Mouse (Mus musculus) midbrain, embryonic 11.5 days (tissue): ENCODE results near the gene Prss12. TPM values are rescaled to one million over a fixed set of nuclear protein-coding genes. Genes with fewer than 3 reads are reported as not detected.

ENCODE experiments used
- ATAC-seq: fragments of 200-750 bp; cut with Nextera tagmentation; 2 replicates; pipeline ENCODE4 v1.8.0; 2017; ENCODE audit warnings: moderate TSS enrichment, moderate library complexity; ENCODE audit not compliant: low FRiP score
- DNase-seq: peaks from one replicate; pipeline ENCODE4 v3.0.0; 2015; ENCODE audit warnings: low spot score; ENCODE audit errors: missing footprints
- H3K27ac ChIP-seq: fragments of 300-500 bp; sonication (generic); 2 replicates; pipeline ENCODE4 v1.5.1; 2014; ENCODE audit warnings: low read depth, low read length
- H3K27me3 ChIP-seq: fragments of 300-500 bp; sonication (generic); 2 replicates; pipeline ENCODE4 v1.6.1; 2014; ENCODE audit warnings: mild to moderate bottlenecking, low read length, moderate library complexity, mixed read lengths; ENCODE audit not compliant: control insufficient read depth, insufficient read depth
- H3K36me3 ChIP-seq: fragments of 300-500 bp; sonication (generic); 2 replicates; pipeline ENCODE4 v1.6.1; 2014; ENCODE audit warnings: mild to moderate bottlenecking, low read length, moderate library complexity, mixed read lengths; ENCODE audit not compliant: control insufficient read depth, insufficient read depth
- H3K4me1 ChIP-seq: fragments of 300-500 bp; sonication (generic); 2 replicates; pipeline ENCODE4 v1.6.1; 2014; ENCODE audit warnings: low read length; ENCODE audit not compliant: control insufficient read depth, insufficient read depth
- H3K4me2 ChIP-seq: fragments of 300-500 bp; sonication (generic); 2 replicates; pipeline ENCODE4 v1.6.1; 2014; ENCODE audit warnings: mild to moderate bottlenecking, moderate library complexity
- H3K4me3 ChIP-seq: fragments of 300-500 bp; sonication (generic); 2 replicates; pipeline ENCODE4 v1.5.1; 2014; ENCODE audit warnings: low read depth, low read length
- H3K9ac ChIP-seq: fragments of 300-500 bp; sonication (generic); 2 replicates; pipeline ENCODE4 v1.6.1; 2014; ENCODE audit warnings: low read length
- H3K9me3 ChIP-seq: fragments of 300-500 bp; sonication (generic); 2 replicates; pipeline ENCODE4 v1.6.1; 2016; ENCODE audit warnings: low read length; ENCODE audit not compliant: control insufficient read depth
- WGBS: fragments of 180-500 bp; shearing (Covaris S2); extraction: QIAGEN DNeasy Blood & Tissue Kit; methylation state at CpG from one replicate; pipeline ENCODE4 v1.1.7; 2014; 5-methylcytosine and 5-hydroxymethylcytosine counted together
- polyA plus RNA-seq: library from polyadenylated mRNA; unstranded; fragments of >200 nt; fragmentation: Nextera tagmentation; extraction: Ambion mirVana; gene quantifications from 2 replicates; pipeline ENCODE4 v1.2.1, GENCODE M21; 2014

Gene Prss12
- polyA plus RNA-seq, result 6.4 and 6.6 TPM in 2 replicates

DNA sequence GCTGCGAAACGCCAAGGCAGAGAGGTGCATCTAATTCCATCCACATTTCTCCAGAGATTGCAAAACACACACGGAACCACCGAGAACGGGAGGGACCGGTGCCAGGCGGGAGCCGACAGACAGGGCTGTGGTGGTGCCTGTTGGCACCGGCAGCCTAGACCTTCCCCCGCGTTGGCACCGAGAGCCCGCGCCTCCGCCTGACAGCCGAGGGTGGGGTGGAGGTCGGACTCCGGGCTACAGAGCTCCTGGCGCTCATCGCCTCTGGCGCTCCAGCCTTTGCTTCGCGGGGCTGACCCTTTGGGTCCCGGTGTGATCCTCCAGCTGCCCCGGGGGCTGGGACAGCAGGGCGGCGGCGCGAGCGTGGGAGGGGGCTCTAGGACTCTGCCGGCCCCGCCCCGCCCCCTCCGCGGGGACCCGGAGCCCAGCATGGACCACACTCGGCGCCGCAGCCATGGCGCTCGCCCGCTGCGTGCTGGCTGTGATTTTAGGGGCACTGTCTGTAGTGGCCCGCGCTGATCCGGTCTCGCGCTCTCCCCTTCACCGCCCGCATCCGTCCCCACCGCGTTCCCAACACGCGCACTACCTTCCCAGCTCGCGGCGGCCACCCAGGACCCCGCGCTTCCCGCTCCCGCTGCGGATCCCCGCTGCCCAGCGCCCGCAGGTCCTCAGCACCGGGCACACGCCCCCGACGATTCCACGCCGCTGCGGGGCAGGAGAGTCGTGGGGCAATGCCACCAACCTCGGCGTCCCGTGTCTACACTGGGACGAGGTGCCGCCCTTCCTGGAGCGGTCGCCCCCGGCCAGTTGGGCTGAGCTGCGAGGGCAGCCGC, at the start of gene Prss12:
TSS of gene Prss12 (plus strand) at position 206 of the 830 bp plus-strand sequence.
- peak; percentile 94 for DNase-seq
- under 1% methylated on average over 67 of the region's 84 CpGs for WGBS
- Histone ChIP-seq H3K9me3 (no peaks in the 10 kb centered on the region), H3K4me3 (peak within 1 kb of the TSS; percentile 68), H3K9ac (peak within 1 kb of the TSS; percentile 72), H3K4me2 (peak within 1 kb of the TSS; percentile 100), H3K27ac (no peak within 1 kb of the TSS), H3K4me1 (peaks cover 8% of the 10 kb centered on the region), H3K27me3 (peaks cover 8% of the 10 kb centered on the region; the same call in 1 of the 2 replicates), H3K36me3 (no peaks in the 10 kb centered on the region)
- ATAC-seq, result peak; percentile 77

DNA sequence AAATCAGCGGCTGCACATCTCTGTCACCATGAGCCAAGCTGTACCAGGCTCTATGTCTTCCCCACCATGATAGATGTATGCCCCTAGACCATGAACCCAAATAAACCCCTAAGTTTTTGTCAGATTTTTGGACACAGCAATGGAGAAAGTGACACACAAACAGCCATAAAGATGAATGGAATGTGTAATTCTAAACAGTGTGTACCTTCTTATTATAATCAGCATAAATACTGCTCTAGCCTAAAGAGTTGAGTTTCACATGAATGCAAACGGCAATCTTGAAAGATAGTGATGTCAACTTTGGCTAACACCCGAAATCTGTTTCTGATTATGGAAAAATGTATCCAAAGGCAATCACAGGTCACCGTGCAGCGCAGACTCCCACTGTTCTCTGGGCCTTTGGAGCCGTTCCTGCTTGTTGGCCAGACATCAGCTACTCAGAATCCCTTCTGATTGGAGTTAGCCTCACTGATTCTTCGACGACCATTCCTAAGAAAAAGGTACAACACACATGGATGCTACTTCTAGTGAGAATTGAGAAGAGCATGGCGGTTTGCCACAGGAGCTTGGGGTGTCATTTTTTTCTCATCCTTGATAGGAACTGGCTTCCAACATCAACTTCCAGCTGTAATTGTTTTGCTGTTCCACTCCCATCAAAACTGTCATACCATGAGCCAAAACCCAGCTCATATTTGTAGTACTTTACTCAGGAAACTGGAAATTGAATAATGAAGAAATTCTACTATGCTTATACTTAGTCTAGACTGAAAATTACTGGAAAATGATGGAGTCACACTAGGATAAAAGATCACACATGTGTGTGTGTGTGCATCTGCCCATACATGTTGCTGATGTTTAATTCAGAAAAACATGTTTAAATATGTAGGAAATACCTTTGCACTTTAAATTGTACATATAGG, 48.9 kb upstream of the Prss12 start:
- 88% methylated on average over 9 of the region's 9 CpGs for WGBS
- DNase-seq (peak; percentile 35), ATAC-seq (no peak)
- H3K4me2 ChIP-seq, result no peak overlapping the region
- no peaks in the 10 kb centered on the region for H3K36me3 ChIP-seq
- H3K27ac ChIP-seq, result no peak overlapping the region
- no peaks in the 10 kb centered on the region for H3K4me1 ChIP-seq
- H3K4me3 ChIP-seq, result no peak overlapping the region
- H3K9me3 ChIP-seq, result no peaks in the 10 kb centered on the region
- H3K27me3 ChIP-seq, result no peaks in the 10 kb centered on the region
- no peak overlapping the region for H3K9ac ChIP-seq

DNA sequence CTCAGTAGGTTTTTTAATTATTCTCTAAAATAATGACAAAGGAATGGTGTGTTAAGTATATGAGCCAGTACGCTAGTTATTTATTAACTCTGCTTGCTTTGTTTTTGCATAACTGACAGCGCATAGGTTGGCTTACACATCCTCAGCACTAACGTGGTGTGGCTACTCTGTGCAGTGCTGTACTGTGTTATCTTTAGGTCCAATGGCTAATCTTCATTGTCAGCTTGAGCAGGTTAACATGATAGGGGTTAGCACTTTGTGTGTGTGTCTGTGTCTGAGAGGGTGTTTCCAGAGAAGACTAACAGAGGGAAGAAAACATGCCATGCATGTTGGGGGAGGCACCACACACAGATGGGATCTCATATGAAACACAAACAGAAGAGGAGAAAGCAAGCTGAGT, 41.8 kb upstream of the Prss12 start:
- no peak overlapping the region for H3K27ac ChIP-seq
- H3K4me3 ChIP-seq, result no peak overlapping the region
- WGBS, result 88% methylated on average over 3 of the region's 3 CpGs
- no peaks in the 10 kb centered on the region for H3K9me3 ChIP-seq
- H3K36me3 ChIP-seq, result no peaks in the 10 kb centered on the region
- ATAC-seq (no peak), DNase-seq (peak; percentile 53)
- no peak overlapping the region for H3K9ac ChIP-seq
- H3K4me1 ChIP-seq, result no peaks in the 10 kb centered on the region
- H3K4me2 ChIP-seq, result no peak overlapping the region
- no peaks in the 10 kb centered on the region for H3K27me3 ChIP-seq

DNA sequence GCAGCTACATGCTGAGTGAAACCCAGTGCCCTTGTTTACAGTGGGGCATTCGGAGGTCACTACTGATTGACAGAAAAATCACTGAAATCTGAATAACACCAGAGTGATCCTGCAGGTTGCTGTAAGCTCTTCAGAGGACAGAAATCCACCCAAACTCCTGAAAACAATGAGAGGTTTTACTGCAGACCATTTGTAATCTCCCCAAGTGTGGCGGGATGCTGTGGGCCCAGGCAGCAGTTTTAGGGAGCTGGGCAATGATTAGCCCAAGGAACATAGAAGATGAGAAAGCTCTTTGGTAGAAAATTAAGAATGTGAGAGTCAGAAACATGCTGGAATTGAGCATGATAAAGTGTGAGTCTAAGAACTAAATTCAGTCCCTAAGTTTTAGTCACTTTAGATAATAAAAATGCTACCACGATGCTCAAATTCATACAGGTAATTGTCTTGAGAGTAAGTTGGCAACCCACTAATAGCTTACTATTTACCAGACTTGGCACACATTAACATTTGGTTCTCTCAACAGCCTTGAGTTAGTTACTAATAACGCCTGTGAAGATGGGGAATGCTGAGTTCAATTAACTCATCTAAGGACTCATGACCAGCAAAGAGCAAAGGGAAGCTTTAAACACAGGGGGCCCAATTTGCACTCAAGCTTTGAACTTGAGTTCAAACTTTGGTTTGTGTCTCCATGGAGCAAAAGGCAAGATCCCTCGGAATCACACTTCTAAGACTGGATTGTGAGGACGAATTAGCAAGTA, 34.7 kb upstream of the Prss12 start:
- H3K9ac ChIP-seq, result no peak overlapping the region
- no peak overlapping the region for H3K4me3 ChIP-seq
- 80% methylated on average over 6 of the region's 6 CpGs for WGBS
- no peaks in the 10 kb centered on the region for H3K36me3 ChIP-seq
- no peak overlapping the region for H3K27ac ChIP-seq
- no peaks in the 10 kb centered on the region for H3K9me3 ChIP-seq
- no peaks in the 10 kb centered on the region for H3K27me3 ChIP-seq
- no peaks in the 10 kb centered on the region for H3K4me1 ChIP-seq
- no peak overlapping the region for H3K4me2 ChIP-seq
- DNase-seq (no peak), ATAC-seq (no peak)

DNA sequence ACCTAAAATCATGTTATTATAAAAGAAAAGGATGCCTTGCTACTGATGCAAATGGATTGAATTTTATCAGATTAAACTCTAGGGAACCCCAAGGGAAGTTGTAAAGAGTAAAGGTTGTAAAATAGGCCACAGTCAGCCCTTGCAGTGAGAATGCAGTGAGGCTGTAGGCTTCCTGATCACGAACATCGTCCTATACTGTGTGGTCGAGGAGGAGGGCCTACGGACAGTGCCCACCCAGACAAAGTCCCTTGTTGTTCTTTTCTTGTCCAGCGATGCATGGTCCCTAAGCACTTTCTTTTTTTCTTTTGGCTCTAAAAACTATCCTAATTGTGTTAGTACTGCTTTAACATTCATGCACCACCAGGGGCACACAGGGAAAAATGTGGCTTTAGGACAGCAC, 33.5 kb upstream of the Prss12 start:
- Histone ChIP-seq H3K27ac (no peak overlapping the region), H3K4me2 (no peak overlapping the region), H3K4me3 (no peak overlapping the region), H3K9ac (no peak overlapping the region), H3K9me3 (no peaks in the 10 kb centered on the region), H3K4me1 (no peaks in the 10 kb centered on the region), H3K36me3 (no peaks in the 10 kb centered on the region), H3K27me3 (no peaks in the 10 kb centered on the region)
- 0 out of 2 replicates have a peak, but pooled peaks have one; percentile 55 for ATAC-seq
- DNase-seq, result no peak
- WGBS, result 33% methylated on average over 5 of the region's 5 CpGs

DNA sequence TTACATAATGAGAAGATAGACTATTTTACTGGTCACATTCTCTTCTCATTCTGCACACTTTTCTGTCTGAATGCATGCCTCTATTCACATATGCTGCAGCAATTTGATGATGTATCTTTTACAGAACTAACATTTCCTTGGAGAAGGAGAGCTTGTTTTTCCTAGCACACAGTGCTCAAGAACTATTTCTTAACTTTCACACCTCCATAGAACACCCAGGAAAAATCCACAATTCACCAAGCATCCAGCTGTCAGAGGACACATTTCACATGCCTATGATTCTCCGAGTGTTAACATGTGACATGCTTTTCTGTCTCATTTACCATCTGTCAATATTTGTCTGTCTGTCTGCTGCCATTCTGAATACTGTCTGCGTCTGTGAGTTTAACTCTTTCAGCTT, 21.1 kb upstream of the Prss12 start:
- H3K4me3 ChIP-seq, result no peak overlapping the region
- no peak overlapping the region for H3K9ac ChIP-seq
- ATAC-seq (no peak), DNase-seq (no peak)
- H3K4me2 ChIP-seq, result no peak overlapping the region
- no peaks in the 10 kb centered on the region for H3K4me1 ChIP-seq
- no peaks in the 10 kb centered on the region for H3K36me3 ChIP-seq
- no peaks in the 10 kb centered on the region for H3K27me3 ChIP-seq
- H3K27ac ChIP-seq, result no peak overlapping the region
- WGBS, result 83% methylated on average over 2 of the region's 2 CpGs
- H3K9me3 ChIP-seq, result no peaks in the 10 kb centered on the region

DNA sequence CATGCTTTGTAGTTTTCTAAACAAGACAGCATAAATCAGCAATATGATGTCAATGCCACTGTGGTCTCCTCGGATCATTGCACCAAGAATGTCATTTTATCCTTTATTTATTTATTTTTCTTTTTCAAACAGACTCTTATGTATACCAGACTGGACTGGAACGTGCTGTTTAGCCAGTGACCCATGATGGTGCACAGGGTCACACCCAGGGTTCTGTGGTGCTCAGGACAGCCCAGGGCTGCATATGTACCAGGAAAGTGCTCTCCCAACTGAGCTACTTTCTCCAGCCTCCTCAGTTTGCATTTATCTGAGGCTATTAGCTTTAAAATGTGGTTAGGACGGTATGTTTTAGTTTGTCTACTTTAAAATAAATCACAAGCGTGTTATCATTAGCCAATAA, 18.7 kb upstream of the Prss12 start:
- Histone ChIP-seq H3K9me3 (no peaks in the 10 kb centered on the region), H3K36me3 (no peaks in the 10 kb centered on the region), H3K27ac (no peak overlapping the region), H3K9ac (no peak overlapping the region), H3K4me1 (no peaks in the 10 kb centered on the region), H3K4me3 (no peak overlapping the region), H3K27me3 (no peaks in the 10 kb centered on the region), H3K4me2 (no peak overlapping the region)
- DNase-seq (no peak), ATAC-seq (no peak)
- 68% methylated on average over 4 of the region's 4 CpGs for WGBS

DNA sequence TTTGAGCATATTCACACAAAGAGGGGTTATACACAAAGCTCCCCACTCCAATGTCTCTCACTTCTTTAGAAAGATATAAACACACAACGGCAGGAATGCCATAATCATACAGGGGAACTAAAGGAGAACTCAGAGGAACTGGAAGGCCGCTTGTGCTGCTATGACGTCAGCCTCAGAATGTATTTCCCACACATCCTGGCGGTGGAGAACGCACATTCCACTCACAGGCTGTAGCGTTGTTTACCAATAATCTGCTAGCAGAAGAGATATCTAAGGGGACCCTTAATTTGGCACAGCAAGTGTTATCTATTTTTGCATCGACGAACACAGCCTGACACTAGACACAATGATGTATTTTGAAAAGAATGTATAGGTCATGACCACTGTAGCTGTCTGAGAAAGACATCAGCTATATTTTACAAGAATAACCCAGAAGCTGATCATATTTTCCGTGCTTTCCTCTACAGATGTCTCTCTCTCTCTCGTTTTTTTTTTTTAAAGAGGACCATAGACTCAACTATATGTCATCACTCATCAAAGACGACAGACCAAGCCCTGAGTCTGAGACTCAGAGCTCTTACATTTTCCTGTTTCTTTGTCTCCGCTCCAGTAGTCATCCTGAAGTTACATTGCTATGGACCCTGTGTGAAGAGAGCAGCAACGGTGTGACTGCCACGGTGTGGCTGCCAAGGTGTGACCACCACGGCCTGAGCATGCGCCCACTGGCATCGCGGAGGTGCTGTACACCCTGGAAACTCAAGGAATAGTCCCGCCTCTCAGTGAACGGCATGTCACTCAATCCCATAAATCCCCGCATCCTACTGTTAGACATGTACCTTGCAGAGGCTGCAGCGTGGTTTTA, 16.9 kb upstream of the Prss12 start:
- Histone ChIP-seq H3K9me3 (no peaks in the 10 kb centered on the region), H3K4me3 (no peak overlapping the region), H3K27me3 (no peaks in the 10 kb centered on the region), H3K36me3 (no peaks in the 10 kb centered on the region), H3K27ac (no peak overlapping the region), H3K4me1 (no peaks in the 10 kb centered on the region), H3K4me2 (no peak overlapping the region), H3K9ac (no peak overlapping the region)
- ATAC-seq, result no peak
- no peak for DNase-seq
- WGBS, result 85% methylated on average over 22 of the region's 22 CpGs
